Mouse (Mus musculus) CD4-positive naive resting alpha-beta T cell, adult 76 days (primary cell): ENCODE measurements around the gene Psmd8. TPM values are rescaled to one million over a fixed set of nuclear protein-coding genes. Genes with fewer than 3 reads are reported as not detected.

Source experiments
- total RNA-seq: library from RNA; stranded (reverse); gene quantifications from one replicate; pipeline ENCODE4 v1.2.4, GENCODE M21; 2023

Psmd8 gene
- 146 TPM for total RNA-seq

GRCm38 (mm10) chr7:29180077-29180853, at the start of gene Psmd8:
Psmd8 (minus strand) TSS chr7:29180701.

GRCm38 (mm10) chr7:29213675-29214082, 33.2 kb upstream of the Psmd8 start, which contains the start of gene Catsperg1:
Catsperg1 (minus strand) TSS chr7:29214035.

GRCm38 (mm10) chr7:29170066-29170754, 10.3 kb downstream of the Psmd8 start, which contains the start of the genes Ggn and Spred3:
Ggn (plus strand) TSS chr7:29170210.
Spred3 (minus strand) TSS chr7:29170411.

GRCm38 (mm10) chr7:29155838-29156782, 24.4 kb downstream of the Psmd8 start, which contains the start of gene Fam98c:
Fam98c (minus strand) TSS chr7:29156234.

GRCm38 (mm10) chr7:29134693-29135386, 45.7 kb downstream of the Psmd8 start, which contains the start of gene Rasgrp4:
Rasgrp4 (plus strand) TSS chr7:29134851.

GRCm38 (mm10) chr7:29124970-29125369, 55.5 kb downstream of the Psmd8 start, which contains the start of gene Ryr1:
Ryr1 (minus strand) TSS chr7:29125179.

Other genes with a start within 250 kb of the Psmd8 start
- 127 TPM for gene Actn4, start 218.4 kb downstream of the Psmd8 start, total RNA-seq
- gene Eif3k, start 198.8 kb downstream of the Psmd8 start, total RNA-seq, result 283 TPM
- gene Map4k1, start 198.7 kb downstream of the Psmd8 start, total RNA-seq, result 94.9 TPM
- gene Ryr1, start 55.5 kb downstream of the Psmd8 start, total RNA-seq, result 0.21 TPM
- 3.6 TPM for gene Rasgrp4, start 45.9 kb downstream of the Psmd8 start, total RNA-seq
- gene Fam98c, start 24.5 kb downstream of the Psmd8 start, total RNA-seq, result 34.2 TPM
- gene Ggn, start 10.5 kb downstream of the Psmd8 start, total RNA-seq, result not detected
- 3.3 TPM for gene Spred3, start 10.3 kb downstream of the Psmd8 start, total RNA-seq
- gene Catsperg1, start 33.3 kb upstream of the Psmd8 start, total RNA-seq, result 0.32 TPM
- 0.50 TPM for gene Kcnk6, start 51.8 kb upstream of the Psmd8 start, total RNA-seq
- gene Yif1b, start 57.6 kb upstream of the Psmd8 start, total RNA-seq, result 21.1 TPM
- gene 2200002D01Rik, start 67.8 kb upstream of the Psmd8 start, total RNA-seq, result 2.4 TPM
- gene Spint2, start 101.2 kb upstream of the Psmd8 start, total RNA-seq, result 60.7 TPM
- gene Ppp1r14a, start 108.6 kb upstream of the Psmd8 start, total RNA-seq, result 1.0 TPM
- gene Dpf1, start 123.2 kb upstream of the Psmd8 start, total RNA-seq, result not detected